Mouse (Mus musculus): ENCODE data around the gene Ptprt. TPM values are rescaled to one million over a fixed set of nuclear protein-coding genes. Genes with fewer than 3 reads are reported as not detected.

The Ptprt gene
- total and polyA plus RNA-seq, 2 experiments from 2014 or later, result 15.7 to 68.3 TPM

GRCm38 (mm10) chr2:161660827-161661226 lies 1000.1 kb downstream of the Ptprt start:
- no peak overlapping the region for H3K4me3 ChIP-seq (ENCODE audit: low read length)
- H3K36me3 ChIP-seq (ENCODE audit: insufficient read depth, low read length), result no peaks in the 10 kb centered on the region
- H3K4me1 ChIP-seq (ENCODE audit: insufficient read depth, low read length), result 0 out of 2 replicates have a peak, but pooled peaks cover 2% of the 10 kb centered on the region
- WGBS, result 19% methylated on average over 4 of the region's 4 CpGs
- H3K27me3 ChIP-seq (ENCODE audit: insufficient read depth, low read length), result no peaks in the 10 kb centered on the region
- DNase-seq (ENCODE audit: low spot score), result peak; percentile 77
- H3K27ac ChIP-seq, result no peak overlapping the region
- H3K4me2 ChIP-seq (ENCODE audit: low read depth, low read length), result no peak overlapping the region
- H3K9me3 ChIP-seq (ENCODE audit: low read length), result no peaks in the 10 kb centered on the region
- H3K9ac ChIP-seq (replicated peaks; ENCODE audit: low read length), result no peak overlapping the region
- TF ChIP-seq CTCF (IDR thresholded peaks at IDR 0.05; ENCODE audit: low read depth), result peak; percentile 50
- ATAC-seq, result no peak

- Histone ChIP-seq H3K36me3 (ENCODE audit: insufficient read depth, low read length) (no peaks in the 10 kb centered on the region), H3K27ac (no peak overlapping the region), H3K9ac (replicated peaks; ENCODE audit: low read length) (no peak overlapping the region), H3K9me3 (ENCODE audit: low read length) (no peaks in the 10 kb centered on the region), H3K4me2 (ENCODE audit: low read depth, low read length) (no peak overlapping the region), H3K4me3 (ENCODE audit: low read length) (no peak overlapping the region), H3K27me3 (ENCODE audit: insufficient read depth, low read length) (no peaks in the 10 kb centered on the region), H3K4me1 (ENCODE audit: insufficient read depth, low read length) (no peaks in the 10 kb centered on the region)
- WGBS, result 90% methylated on average over 4 of the region's 4 CpGs
- DNase-seq (ENCODE audit: low spot score), result no peak
- no peak for TF ChIP-seq CTCF (IDR thresholded peaks at IDR 0.05; ENCODE audit: low read depth)
- ATAC-seq, result no peak
Measured at GRCm38 (mm10) chr2:161657046-161657445, 1003.9 kb downstream of the Ptprt start.

- ATAC-seq (no peak), DNase-seq (ENCODE audit: low spot score) (no peak)
- Histone ChIP-seq H3K9ac (replicated peaks; ENCODE audit: low read length) (no peak overlapping the region), H3K4me2 (ENCODE audit: low read depth, low read length) (no peak overlapping the region), H3K4me1 (ENCODE audit: insufficient read depth, low read length) (no peaks in the 10 kb centered on the region), H3K36me3 (ENCODE audit: insufficient read depth, low read length) (no peaks in the 10 kb centered on the region), H3K27ac (no peak overlapping the region), H3K27me3 (ENCODE audit: insufficient read depth, low read length) (no peaks in the 10 kb centered on the region), H3K9me3 (ENCODE audit: low read length) (no peaks in the 10 kb centered on the region), H3K4me3 (ENCODE audit: low read length) (no peak overlapping the region)
- whole genome bisulfite sequencing, result 95% methylated on average over 3 of the region's 3 CpGs
- no peak for TF ChIP-seq CTCF (IDR thresholded peaks at IDR 0.05; ENCODE audit: low read depth)
Measured at GRCm38 (mm10) chr2:161656632-161657031, 1004.3 kb downstream of the Ptprt start.

- no peak overlapping the region for H3K4me2 ChIP-seq (ENCODE audit: low read depth, low read length)
- H3K27me3 ChIP-seq (ENCODE audit: insufficient read depth, low read length), result no peaks in the 10 kb centered on the region
- no peak for ATAC-seq
- no peak overlapping the region for H3K4me3 ChIP-seq (ENCODE audit: low read length)
- no peaks in the 10 kb centered on the region for H3K36me3 ChIP-seq (ENCODE audit: insufficient read depth, low read length)
- H3K27ac ChIP-seq, result no peak overlapping the region
- H3K9ac ChIP-seq (replicated peaks; ENCODE audit: low read length), result no peak overlapping the region
- 92% methylated on average over 2 of the region's 2 CpGs for WGBS
- H3K9me3 ChIP-seq (ENCODE audit: low read length), result no peaks in the 10 kb centered on the region
- no peaks in the 10 kb centered on the region for H3K4me1 ChIP-seq (ENCODE audit: insufficient read depth, low read length)
- peak; percentile 28 for DNase-seq (ENCODE audit: low spot score)
- TF ChIP-seq CTCF (IDR thresholded peaks at IDR 0.05; ENCODE audit: low read depth), result peak; percentile 63
Measured at GRCm38 (mm10) chr2:161640805-161641204, 1020.1 kb downstream of the Ptprt start.

GRCm38 (mm10) chr2:161634084-161634483 lies 1026.9 kb downstream of the Ptprt start:
- H3K4me1 ChIP-seq (ENCODE audit: insufficient read depth, low read length), result no peaks in the 10 kb centered on the region
- no peak for DNase-seq (ENCODE audit: low spot score)
- H3K4me3 ChIP-seq (ENCODE audit: low read length), result no peak overlapping the region
- H3K27me3 ChIP-seq (ENCODE audit: insufficient read depth, low read length), result no peaks in the 10 kb centered on the region
- no peaks in the 10 kb centered on the region for H3K36me3 ChIP-seq (ENCODE audit: insufficient read depth, low read length)
- 95% methylated on average over 2 of the region's 2 CpGs for WGBS
- H3K4me2 ChIP-seq (ENCODE audit: low read depth, low read length), result no peak overlapping the region
- H3K27ac ChIP-seq, result no peak overlapping the region
- no peak overlapping the region for H3K9ac ChIP-seq (replicated peaks; ENCODE audit: low read length)
- no peak for TF ChIP-seq CTCF (IDR thresholded peaks at IDR 0.05; ENCODE audit: low read depth)
- H3K9me3 ChIP-seq (ENCODE audit: low read length), result no peaks in the 10 kb centered on the region
- no peak for ATAC-seq

GRCm38 (mm10) chr2:161625896-161626295 lies 1035.1 kb downstream of the Ptprt start:
- H3K9me3 ChIP-seq (ENCODE audit: low read length), result no peaks in the 10 kb centered on the region
- no peak overlapping the region for H3K9ac ChIP-seq (replicated peaks; ENCODE audit: low read length)
- no peaks in the 10 kb centered on the region for H3K27me3 ChIP-seq (ENCODE audit: insufficient read depth, low read length)
- DNase-seq (ENCODE audit: low spot score) (no peak), ATAC-seq (no peak)
- H3K4me1 ChIP-seq (ENCODE audit: insufficient read depth, low read length), result no peaks in the 10 kb centered on the region
- no peak overlapping the region for H3K4me3 ChIP-seq (ENCODE audit: low read length)
- no peak for TF ChIP-seq CTCF (IDR thresholded peaks at IDR 0.05; ENCODE audit: low read depth)
- no peaks in the 10 kb centered on the region for H3K36me3 ChIP-seq (ENCODE audit: insufficient read depth, low read length)
- H3K27ac ChIP-seq, result no peak overlapping the region
- no peak overlapping the region for H3K4me2 ChIP-seq (ENCODE audit: low read depth, low read length)
- 56% methylated on average over 1 of the region's 1 CpGs for WGBS

GRCm38 (mm10) chr2:161608401-161608800 lies 1052.5 kb downstream of the Ptprt start:
- Histone ChIP-seq H3K27me3 (ENCODE audit: insufficient read depth, low read length) (no peaks in the 10 kb centered on the region), H3K4me3 (ENCODE audit: low read length) (no peak overlapping the region), H3K9ac (replicated peaks; ENCODE audit: low read length) (no peak overlapping the region), H3K4me1 (ENCODE audit: insufficient read depth, low read length) (no peaks in the 10 kb centered on the region), H3K4me2 (ENCODE audit: low read depth, low read length) (no peak overlapping the region), H3K36me3 (ENCODE audit: insufficient read depth, low read length) (no peaks in the 10 kb centered on the region), H3K9me3 (ENCODE audit: low read length) (no peaks in the 10 kb centered on the region), H3K27ac (no peak overlapping the region)
- no peak for TF ChIP-seq CTCF (IDR thresholded peaks at IDR 0.05; ENCODE audit: low read depth)
- DNase-seq (ENCODE audit: low spot score) (no peak), ATAC-seq (no peak)
- 79% methylated on average over 4 of the region's 4 CpGs for WGBS
